Mouse (Mus musculus): ENCODE data around the gene Gm38392. TPM values are rescaled to one million over a fixed set of nuclear protein-coding genes. Genes with fewer than 3 reads are reported as not detected.
A peak's percentile ranks its signal among the peaks of the same experiment; 100 is the strongest.
"Not testable (repeated sequence)": the region's sequence is repeated elsewhere in the genome, so short reads cannot be mapped to it uniquely, and the experiment has no call there.

The Gm38392 gene
- total RNA-seq, 2 experiments from 2014 or later: 0.81 TPM; not detected in 1

GRCm38 (mm10) chr3:88281141-88281916 is 5.7 kb downstream of the Gm38392 start:
- intact Hi-C loops (cut with DNase I): not testable (repeated sequence)

GRCm38 (mm10) chr3:88280035-88280434 is 7.0 kb downstream of the Gm38392 start:
- intact Hi-C loops (cut with DNase I): no loop called here
- no peak for DNase-seq (ENCODE audit: extremely low spot score in 1 of 2, low spot score in 2 of 2)

More at GRCm38 (mm10) chr3:88281141-88281916, 5.7 kb downstream of the Gm38392 start:
- DNase-seq (ENCODE audit: extremely low spot score in 1 of 2, low spot score in 2 of 2): not testable (repeated sequence)

GRCm38 (mm10) chr3:88276529-88277143 is 10.4 kb downstream of the Gm38392 start:
- intact Hi-C loops (cut with DNase I): no loop called here
- peak in 1 of 2 experiments; percentile 36 for DNase-seq (ENCODE audit: extremely low spot score in 1 of 2, low spot score in 2 of 2)

- DNase-seq (ENCODE audit: extremely low spot score in 1 of 2, low spot score in 2 of 2): no peak
- intact Hi-C loops (cut with DNase I): no loop called here
Observed at GRCm38 (mm10) chr3:88276121-88276520, 10.9 kb downstream of the Gm38392 start.

- intact Hi-C loops (cut with DNase I): no loop called here
- DNase-seq (ENCODE audit: extremely low spot score in 1 of 2, low spot score in 2 of 2): no peak
Observed at GRCm38 (mm10) chr3:88274002-88274401, 13.0 kb downstream of the Gm38392 start.

GRCm38 (mm10) chr3:88271859-88272258 is 15.2 kb downstream of the Gm38392 start:
- intact Hi-C loops (cut with DNase I): no loop called here
- DNase-seq (ENCODE audit: extremely low spot score in 1 of 2, low spot score in 2 of 2): no peak

GRCm38 (mm10) chr3:88271298-88271697 is 15.7 kb downstream of the Gm38392 start:
- DNase-seq (ENCODE audit: extremely low spot score in 1 of 2, low spot score in 2 of 2); intact Hi-C loops (cut with DNase I): not testable (repeated sequence)

- DNase-seq (ENCODE audit: extremely low spot score in 1 of 2, low spot score in 2 of 2): no peak
- intact Hi-C loops (cut with DNase I): no loop called here
Observed at GRCm38 (mm10) chr3:88268991-88269390, 18.0 kb downstream of the Gm38392 start.

- DNase-seq (ENCODE audit: extremely low spot score in 1 of 2, low spot score in 2 of 2); intact Hi-C loops (cut with DNase I): not testable (repeated sequence)
Observed at GRCm38 (mm10) chr3:88268014-88268413, 19.0 kb downstream of the Gm38392 start.

GRCm38 (mm10) chr3:88262346-88262745 is 24.7 kb downstream of the Gm38392 start:
- DNase-seq (ENCODE audit: extremely low spot score in 1 of 2, low spot score in 2 of 2): no peak
- intact Hi-C loops (cut with DNase I): no loop called here

- no peak for DNase-seq (ENCODE audit: extremely low spot score in 1 of 2, low spot score in 2 of 2)
- intact Hi-C loops (cut with DNase I): no loop called here
Observed at GRCm38 (mm10) chr3:88256382-88256781, 30.6 kb downstream of the Gm38392 start.

GRCm38 (mm10) chr3:88255950-88256349 is 31.1 kb downstream of the Gm38392 start:
- intact Hi-C loops (cut with DNase I): no loop called here
- DNase-seq (ENCODE audit: extremely low spot score in 1 of 2, low spot score in 2 of 2): no peak

GRCm38 (mm10) chr3:88254268-88254926 is 32.6 kb downstream of the Gm38392 start, which contains the start of gene Rhbg:
Rhbg (minus strand) TSS chr3:88254709.
- DNase-seq (ENCODE audit: extremely low spot score in 1 of 2, low spot score in 2 of 2): peak in 1 of 2 experiments; percentile 58
- intact Hi-C loops (cut with DNase I): no loop called here

- DNase-seq (ENCODE audit: extremely low spot score in 1 of 2, low spot score in 2 of 2): no peak
Observed at GRCm38 (mm10) chr3:88252739-88253138, 34.3 kb downstream of the Gm38392 start.

GRCm38 (mm10) chr3:88248406-88248805 is 38.6 kb downstream of the Gm38392 start:
- intact Hi-C loops (cut with DNase I): loop anchor here (10.0 kb wide), 1 partner anchor 154 kb away; no protein-coding TSS in a partner anchor
- DNase-seq (ENCODE audit: extremely low spot score in 1 of 2, low spot score in 2 of 2): peak in 1 of 2 experiments; percentile 20

More at GRCm38 (mm10) chr3:88252739-88253138, 34.3 kb downstream of the Gm38392 start:
- intact Hi-C loops (cut with DNase I): no loop called here

- intact Hi-C loops (cut with DNase I): loop anchor here (10.0 kb wide), 1 partner anchor 153 kb away; no protein-coding TSS in a partner anchor
- peak in 1 of 2 experiments; percentile 23 for DNase-seq (ENCODE audit: extremely low spot score in 1 of 2, low spot score in 2 of 2)
Observed at GRCm38 (mm10) chr3:88247666-88248065, 39.3 kb downstream of the Gm38392 start.

- intact Hi-C loops (cut with DNase I): loop anchor here (10.0 kb wide), 1 partner anchor 151 kb away; no protein-coding TSS in a partner anchor
- DNase-seq (ENCODE audit: extremely low spot score in 1 of 2, low spot score in 2 of 2): peak in 1 of 2 experiments; percentile 85
Observed at GRCm38 (mm10) chr3:88245811-88246210, 41.2 kb downstream of the Gm38392 start.

- peak in 1 of 2 experiments; percentile 68 for DNase-seq (ENCODE audit: extremely low spot score in 1 of 2, low spot score in 2 of 2)
- intact Hi-C loops (cut with DNase I): loop anchor here (10.0 kb wide), 1 partner anchor 149 kb away; no protein-coding TSS in a partner anchor
Observed at GRCm38 (mm10) chr3:88244071-88244470, 42.9 kb downstream of the Gm38392 start.

GRCm38 (mm10) chr3:88242531-88242930 is 44.5 kb downstream of the Gm38392 start:
- intact Hi-C loops (cut with DNase I): loop anchor here (1.0 to 10.0 kb wide), 2 partner anchors 50 to 148 kb away; no protein-coding TSS in a partner anchor
- DNase-seq (ENCODE audit: extremely low spot score in 1 of 2, low spot score in 2 of 2): peak in 1 of 2 experiments; percentile 81

Measured in left cerebral cortex, postnatal 10 days (tissue).